Mouse (Mus musculus): ENCODE measurements around the gene Olfr279. TPM values are rescaled to one million over a fixed set of nuclear protein-coding genes. Genes with fewer than 3 reads are reported as not detected.

Olfr279 gene
- not detected in 2 replicates for polyA plus RNA-seq (2015; fragmentation: Nextera tagmentation; extraction: Ambion mirVana)

DNA sequence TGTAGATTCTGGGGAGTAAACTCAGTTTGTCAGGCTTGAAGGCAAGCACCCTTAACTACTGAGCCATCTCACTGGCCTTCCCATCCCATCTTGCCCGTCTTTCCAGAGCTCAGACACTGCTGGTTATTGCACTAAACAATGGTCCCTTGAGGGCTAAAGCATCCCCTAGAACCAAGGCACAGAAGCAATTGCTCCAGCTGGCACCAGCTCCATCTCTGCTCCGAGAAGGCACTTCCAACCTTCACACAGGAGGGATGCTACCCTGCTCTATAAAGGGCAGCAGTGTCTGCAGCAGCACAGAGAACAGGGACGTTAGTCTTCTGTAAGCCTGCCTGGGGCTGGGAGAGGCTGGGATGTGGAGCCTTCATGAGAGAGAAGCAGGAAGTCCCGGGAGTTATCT lies at the start of gene Olfr279:
Gene Olfr279 (plus strand): TSS at position 301 of the 400 bp plus-strand sequence.
- H3K9ac ChIP-seq (replicated peaks; ENCODE audit: low read length) = no peak within 1 kb of the TSS

DNA sequence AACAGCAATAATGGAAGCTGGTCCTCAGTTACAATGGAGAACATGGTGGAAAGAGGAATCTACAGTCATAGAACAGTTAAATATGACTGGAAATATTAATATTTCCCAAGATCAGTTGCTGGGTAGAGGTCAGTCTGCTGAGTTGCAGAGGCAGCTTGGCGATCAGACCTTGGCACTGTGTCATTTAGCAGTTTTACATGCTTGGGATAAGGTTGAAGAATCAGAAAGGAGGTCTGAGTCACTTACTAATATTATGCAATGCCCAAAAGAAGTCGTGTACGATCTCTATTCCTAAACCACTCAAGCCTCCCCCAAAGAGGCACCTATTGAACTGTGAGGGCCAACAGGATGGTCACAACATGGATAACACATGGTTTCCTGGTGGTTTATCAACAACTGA lies 47.6 kb upstream of the Olfr279 start:
- H3K9ac ChIP-seq (replicated peaks; ENCODE audit: low read length) = no peak overlapping the region
- WGBS = 74% methylated on average over 3 of the region's 3 CpGs

More for the DNA sequence above, at the start of gene Olfr279:
- no peak for ATAC-seq (ENCODE audit: low FRiP score, low TSS enrichment)
- Histone ChIP-seq H3K4me2 (replicated peaks; ENCODE audit: low read depth, low read length) (no peak within 1 kb of the TSS), H3K27ac (ENCODE audit: low read length) (no peak within 1 kb of the TSS), H3K9me3 (ENCODE audit: low read length) (0 out of 2 replicates have a peak, but pooled peaks cover 3% of the 10 kb centered on the region), H3K4me1 (ENCODE audit: insufficient read depth, low read length) (no peaks in the 10 kb centered on the region), H3K4me3 (ENCODE audit: low read length) (no peak within 1 kb of the TSS), H3K27me3 (ENCODE audit: insufficient read depth, low read length) (no peaks in the 10 kb centered on the region), H3K36me3 (ENCODE audit: insufficient read depth, low read length) (no peaks in the 10 kb centered on the region)
- 50% methylated on average over 4 of the region's 4 CpGs for WGBS

DNA sequence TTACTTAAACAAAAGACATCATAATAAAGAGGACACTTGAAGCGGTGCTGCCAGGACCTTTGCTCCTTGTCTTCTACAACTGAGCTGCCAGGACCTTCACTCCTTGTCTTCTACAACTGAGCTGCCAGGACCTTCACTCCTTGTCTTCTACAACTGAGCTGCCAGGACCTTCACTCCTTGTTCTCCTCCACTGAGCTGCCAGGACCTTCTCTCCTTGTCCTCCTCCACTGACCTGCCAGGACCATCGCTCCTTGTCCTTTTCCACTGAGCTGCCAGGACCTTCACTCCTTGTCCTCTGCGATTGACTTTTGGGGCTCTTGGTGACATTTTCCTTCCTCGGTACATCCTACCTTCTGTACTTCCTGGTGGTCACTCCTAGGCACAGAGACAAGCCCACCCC lies 43.7 kb upstream of the Olfr279 start:
- Histone ChIP-seq H3K4me2 (replicated peaks; ENCODE audit: low read depth, low read length) (no peak overlapping the region), H3K27ac (ENCODE audit: low read length) (no peak overlapping the region), H3K4me3 (ENCODE audit: low read length) (no peak overlapping the region), H3K9me3 (ENCODE audit: low read length) (peaks cover 2% of the 10 kb centered on the region; the same call in 1 of the 2 replicates), H3K36me3 (ENCODE audit: insufficient read depth, low read length) (no peaks in the 10 kb centered on the region), H3K9ac (replicated peaks; ENCODE audit: low read length) (no peak overlapping the region), H3K27me3 (ENCODE audit: insufficient read depth, low read length) (no peaks in the 10 kb centered on the region), H3K4me1 (ENCODE audit: insufficient read depth, low read length) (no peaks in the 10 kb centered on the region)
- WGBS = 54% methylated on average over 4 of the region's 4 CpGs
- ATAC-seq (ENCODE audit: low FRiP score, low TSS enrichment) = no peak

More for the DNA sequence above, 47.6 kb upstream of the Olfr279 start:
- Histone ChIP-seq H3K36me3 (ENCODE audit: insufficient read depth, low read length) (no peaks in the 10 kb centered on the region), H3K27me3 (ENCODE audit: insufficient read depth, low read length) (no peaks in the 10 kb centered on the region), H3K27ac (ENCODE audit: low read length) (no peak overlapping the region), H3K4me2 (replicated peaks; ENCODE audit: low read depth, low read length) (no peak overlapping the region), H3K4me3 (ENCODE audit: low read length) (no peak overlapping the region), H3K4me1 (ENCODE audit: insufficient read depth, low read length) (no peaks in the 10 kb centered on the region), H3K9me3 (ENCODE audit: low read length) (peaks cover 2% of the 10 kb centered on the region; the same call in 1 of the 2 replicates)
- no peak for ATAC-seq (ENCODE audit: low FRiP score, low TSS enrichment)

DNA sequence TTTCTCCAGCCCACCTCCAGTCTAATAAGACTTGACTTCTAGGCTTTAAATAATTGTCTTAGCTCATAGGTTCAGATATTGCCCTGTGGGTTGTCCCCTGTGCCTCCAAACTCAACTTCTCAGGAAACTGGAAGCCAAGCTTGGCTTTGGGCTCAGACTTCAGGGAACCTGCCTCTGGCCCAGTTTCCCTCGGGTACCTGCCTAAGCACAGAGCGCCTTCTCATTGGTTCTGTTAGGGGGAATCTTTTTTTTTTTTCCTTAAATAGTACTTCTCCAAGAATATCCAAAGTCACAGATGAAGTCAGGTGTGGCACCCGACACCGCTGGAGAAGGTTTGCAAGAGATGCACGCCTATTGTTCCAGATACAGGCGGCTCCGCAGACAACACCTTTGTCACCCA lies 39.9 kb upstream of the Olfr279 start, which contains the start of gene Olfr281:
Gene Olfr281 (plus strand): TSS at position 301 of the 400 bp plus-strand sequence.
- Histone ChIP-seq H3K36me3 (ENCODE audit: insufficient read depth, low read length) (no peaks in the 10 kb centered on the region), H3K27ac (ENCODE audit: low read length) (no peak within 1 kb of the TSS), H3K9me3 (ENCODE audit: low read length) (no peaks in the 10 kb centered on the region), H3K4me3 (ENCODE audit: low read length) (no peak within 1 kb of the TSS), H3K4me1 (ENCODE audit: insufficient read depth, low read length) (no peaks in the 10 kb centered on the region), H3K27me3 (ENCODE audit: insufficient read depth, low read length) (no peaks in the 10 kb centered on the region), H3K9ac (replicated peaks; ENCODE audit: low read length) (no peak within 1 kb of the TSS), H3K4me2 (replicated peaks; ENCODE audit: low read depth, low read length) (no peak within 1 kb of the TSS)
- WGBS = 84% methylated on average over 7 of the region's 7 CpGs
- ATAC-seq (ENCODE audit: low FRiP score, low TSS enrichment) = no peak

DNA sequence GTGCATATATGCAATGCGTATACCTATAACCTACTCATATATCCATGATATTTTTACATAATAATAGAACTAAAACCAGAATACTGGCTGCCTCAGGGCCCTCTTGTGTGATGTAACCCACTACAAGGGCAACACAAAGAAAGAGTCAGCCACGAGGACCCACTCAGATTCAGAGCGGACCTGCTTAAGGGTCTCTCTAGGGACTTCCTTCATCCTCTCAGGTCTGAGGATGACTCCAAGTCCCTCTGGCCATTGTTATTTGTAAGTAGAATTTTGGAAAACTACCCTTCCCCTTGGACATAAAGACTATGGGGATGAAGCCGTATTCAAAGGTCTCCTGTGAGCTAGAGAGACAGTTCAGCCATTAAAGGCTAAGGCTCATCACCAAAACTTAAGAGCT lies 22.6 kb upstream of the Olfr279 start, which contains the start of gene OR5BS1P:
Gene OR5BS1P (plus strand): TSS at position 301 of the 400 bp plus-strand sequence.
- Histone ChIP-seq H3K4me2 (replicated peaks; ENCODE audit: low read depth, low read length) (no peak within 1 kb of the TSS), H3K4me3 (ENCODE audit: low read length) (no peak within 1 kb of the TSS), H3K9ac (replicated peaks; ENCODE audit: low read length) (no peak within 1 kb of the TSS), H3K27ac (ENCODE audit: low read length) (no peak within 1 kb of the TSS), H3K36me3 (ENCODE audit: insufficient read depth, low read length) (no peaks in the 10 kb centered on the region), H3K27me3 (ENCODE audit: insufficient read depth, low read length) (no peaks in the 10 kb centered on the region), H3K4me1 (ENCODE audit: insufficient read depth, low read length) (no peaks in the 10 kb centered on the region), H3K9me3 (ENCODE audit: low read length) (0 out of 2 replicates have a peak, but pooled peaks cover 5% of the 10 kb centered on the region)
- no peak for ATAC-seq (ENCODE audit: low FRiP score, low TSS enrichment)
- 93% methylated on average over 4 of the region's 4 CpGs for WGBS

DNA sequence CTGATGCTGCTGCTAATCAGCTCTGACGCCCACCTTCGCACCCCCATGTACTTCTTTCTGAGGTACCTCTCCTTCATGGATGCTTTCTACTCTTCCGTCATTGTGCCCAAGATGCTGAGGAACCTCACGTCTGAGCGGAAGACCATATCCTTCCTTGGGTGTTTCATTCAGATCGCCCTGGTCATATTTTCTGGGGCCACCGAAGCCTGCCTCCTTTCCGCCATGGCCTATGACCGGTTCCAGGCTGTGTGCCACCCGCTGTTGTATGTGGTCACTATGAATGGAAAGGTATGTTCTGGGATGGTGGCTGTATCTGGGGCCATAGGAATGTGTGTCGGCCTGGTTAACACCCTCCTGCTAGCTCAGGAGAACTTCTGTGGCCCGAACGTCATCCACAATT lies 20.7 kb upstream of the Olfr279 start:
- ATAC-seq (ENCODE audit: low FRiP score, low TSS enrichment) = no peak
- Histone ChIP-seq H3K4me2 (replicated peaks; ENCODE audit: low read depth, low read length) (no peak overlapping the region), H3K4me3 (ENCODE audit: low read length) (no peak overlapping the region), H3K27ac (ENCODE audit: low read length) (no peak overlapping the region), H3K36me3 (ENCODE audit: insufficient read depth, low read length) (no peaks in the 10 kb centered on the region), H3K4me1 (ENCODE audit: insufficient read depth, low read length) (no peaks in the 10 kb centered on the region), H3K27me3 (ENCODE audit: insufficient read depth, low read length) (no peaks in the 10 kb centered on the region), H3K9me3 (ENCODE audit: low read length) (0 out of 2 replicates have a peak, but pooled peaks cover 5% of the 10 kb centered on the region), H3K9ac (replicated peaks; ENCODE audit: low read length) (no peak overlapping the region)
- 88% methylated on average over 13 of the region's 13 CpGs for WGBS

DNA sequence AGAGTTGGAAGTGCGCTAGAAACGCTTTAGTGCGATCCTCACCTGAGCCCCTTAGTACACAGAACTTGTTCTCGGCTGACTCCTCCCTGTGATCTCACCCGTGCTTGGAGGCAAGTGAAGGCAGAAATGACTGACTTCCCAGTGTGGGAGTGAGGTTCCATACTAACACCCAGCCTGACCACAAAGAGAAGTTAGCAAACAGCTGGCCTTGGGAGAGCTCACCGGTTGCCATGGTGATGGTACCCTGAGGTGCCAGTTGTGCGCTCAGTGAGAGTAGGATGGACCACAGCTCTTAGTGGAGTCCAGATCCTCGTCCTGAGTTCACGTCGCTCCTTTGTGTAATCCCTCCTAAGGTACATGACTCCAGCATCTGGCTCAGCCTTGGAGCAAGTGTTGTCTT lies 17.2 kb upstream of the Olfr279 start:
- WGBS = 84% methylated on average over 10 of the region's 10 CpGs
- Histone ChIP-seq H3K27me3 (ENCODE audit: insufficient read depth, low read length) (no peaks in the 10 kb centered on the region), H3K9me3 (ENCODE audit: low read length) (no peaks in the 10 kb centered on the region), H3K36me3 (ENCODE audit: insufficient read depth, low read length) (no peaks in the 10 kb centered on the region), H3K27ac (ENCODE audit: low read length) (no peak overlapping the region), H3K4me1 (ENCODE audit: insufficient read depth, low read length) (no peaks in the 10 kb centered on the region), H3K9ac (replicated peaks; ENCODE audit: low read length) (no peak overlapping the region), H3K4me3 (ENCODE audit: low read length) (no peak overlapping the region), H3K4me2 (replicated peaks; ENCODE audit: low read depth, low read length) (no peak overlapping the region)
- ATAC-seq (ENCODE audit: low FRiP score, low TSS enrichment) = no peak

DNA sequence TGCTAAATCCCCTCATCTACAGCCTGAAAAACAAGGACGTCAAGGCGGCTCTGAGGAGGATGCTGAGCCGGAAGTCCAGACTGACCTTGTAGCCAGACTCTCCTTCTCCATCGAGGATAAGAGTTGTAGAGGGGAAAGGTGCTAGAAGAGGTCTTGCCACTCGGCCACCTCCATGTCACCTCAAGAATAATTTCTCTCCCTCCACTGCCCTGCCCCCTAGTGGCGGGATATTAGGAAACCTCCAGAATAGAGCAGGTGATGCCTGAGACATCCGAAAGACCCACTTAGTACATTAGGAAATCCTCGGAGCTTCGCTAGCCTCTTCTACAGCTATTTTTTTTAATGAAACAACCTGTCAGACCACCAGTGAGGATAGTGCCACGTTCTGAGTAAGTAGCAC lies 16.8 kb upstream of the Olfr279 start:
- H3K9me3 ChIP-seq (ENCODE audit: low read length) = no peaks in the 10 kb centered on the region
- H3K4me1 ChIP-seq (ENCODE audit: insufficient read depth, low read length) = no peaks in the 10 kb centered on the region
- H3K27me3 ChIP-seq (ENCODE audit: insufficient read depth, low read length) = no peaks in the 10 kb centered on the region
- H3K4me2 ChIP-seq (replicated peaks; ENCODE audit: low read depth, low read length) = no peak overlapping the region
- H3K27ac ChIP-seq (ENCODE audit: low read length) = no peak overlapping the region
- no peaks in the 10 kb centered on the region for H3K36me3 ChIP-seq (ENCODE audit: insufficient read depth, low read length)
- no peak for ATAC-seq (ENCODE audit: low FRiP score, low TSS enrichment)
- H3K4me3 ChIP-seq (ENCODE audit: low read length) = no peak overlapping the region
- H3K9ac ChIP-seq (replicated peaks; ENCODE audit: low read length) = no peak overlapping the region
- WGBS = 49% methylated on average over 10 of the region's 10 CpGs

DNA sequence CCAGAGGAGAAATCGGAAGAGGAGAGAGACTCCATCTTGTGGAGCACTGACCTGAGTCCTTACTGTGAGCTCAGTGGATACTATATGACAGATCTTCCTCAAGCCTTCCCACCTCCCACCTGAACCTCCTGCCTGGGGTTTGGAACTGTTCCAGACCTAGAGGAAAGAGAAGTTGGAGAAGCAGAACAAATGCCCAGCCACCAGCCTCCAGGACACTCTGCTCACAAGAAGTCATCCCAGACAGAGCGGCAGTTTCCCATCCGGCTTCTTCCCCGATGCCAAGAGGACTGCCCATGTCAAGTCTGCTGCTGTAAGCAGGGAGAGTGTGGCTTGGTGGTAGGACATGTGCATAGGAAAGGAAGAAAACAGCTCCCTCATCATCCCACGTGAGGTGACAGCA lies 15.9 kb upstream of the Olfr279 start:
- WGBS = 74% methylated on average over 5 of the region's 5 CpGs
- no peak overlapping the region for H3K4me3 ChIP-seq (ENCODE audit: low read length)
- H3K27me3 ChIP-seq (ENCODE audit: insufficient read depth, low read length) = no peaks in the 10 kb centered on the region
- H3K27ac ChIP-seq (ENCODE audit: low read length) = no peak overlapping the region
- no peak for ATAC-seq (ENCODE audit: low FRiP score, low TSS enrichment)
- no peak overlapping the region for H3K4me2 ChIP-seq (replicated peaks; ENCODE audit: low read depth, low read length)
- no peaks in the 10 kb centered on the region for H3K9me3 ChIP-seq (ENCODE audit: low read length)
- no peak overlapping the region for H3K9ac ChIP-seq (replicated peaks; ENCODE audit: low read length)
- H3K4me1 ChIP-seq (ENCODE audit: insufficient read depth, low read length) = no peaks in the 10 kb centered on the region
- H3K36me3 ChIP-seq (ENCODE audit: insufficient read depth, low read length) = no peaks in the 10 kb centered on the region

DNA sequence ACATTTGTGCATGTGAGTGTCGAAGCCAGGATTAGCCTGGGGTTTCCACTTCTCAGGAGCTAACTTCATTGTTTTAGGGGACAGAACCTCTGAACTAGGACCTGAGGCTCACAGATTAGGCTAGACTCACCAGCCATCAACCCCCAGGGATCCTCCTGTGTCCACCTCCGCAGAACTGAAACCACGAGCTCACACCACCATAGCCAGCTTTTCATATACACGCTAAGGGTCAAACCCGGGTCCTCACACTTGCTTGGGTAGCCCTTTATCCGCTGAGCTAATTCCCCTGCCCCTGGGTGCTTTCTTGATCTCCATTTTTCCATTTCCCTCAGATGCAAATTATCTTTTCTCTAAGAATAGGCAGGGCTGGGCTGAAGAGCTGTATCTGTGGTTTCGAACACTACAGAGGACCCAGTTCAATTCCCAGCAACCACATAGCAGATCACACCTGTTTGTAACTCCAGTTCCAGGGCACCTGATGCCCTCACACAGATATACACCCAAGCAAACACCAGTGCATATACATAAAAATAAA lies 12.6 kb upstream of the Olfr279 start:
- H3K27me3 ChIP-seq (ENCODE audit: insufficient read depth, low read length) = no peaks in the 10 kb centered on the region
- no peak overlapping the region for H3K9ac ChIP-seq (replicated peaks; ENCODE audit: low read length)
- ATAC-seq (ENCODE audit: low FRiP score, low TSS enrichment) = no peak
- H3K36me3 ChIP-seq (ENCODE audit: insufficient read depth, low read length) = no peaks in the 10 kb centered on the region
- H3K4me3 ChIP-seq (ENCODE audit: low read length) = no peak overlapping the region
- H3K27ac ChIP-seq (ENCODE audit: low read length) = no peak overlapping the region
- whole genome bisulfite sequencing = 78% methylated on average over 7 of the region's 7 CpGs
- no peaks in the 10 kb centered on the region for H3K4me1 ChIP-seq (ENCODE audit: insufficient read depth, low read length)
- no peak overlapping the region for H3K4me2 ChIP-seq (replicated peaks; ENCODE audit: low read depth, low read length)
- no peaks in the 10 kb centered on the region for H3K9me3 ChIP-seq (ENCODE audit: low read length)

All from kidney, embryonic 16.5 days (tissue).